Mouse (Mus musculus) neural tube, embryonic 12.5 days (tissue): ENCODE results near the gene Zkscan7. TPM values are rescaled to one million over a fixed set of nuclear protein-coding genes. Genes with fewer than 3 reads are reported as not detected.

Source experiments
- ATAC-seq: fragments of 200-750 bp; cut with Nextera tagmentation; 2 replicates; pipeline ENCODE4 v1.8.0; 2017; ENCODE audit warnings: low read depth, mild to moderate bottlenecking, moderate TSS enrichment, moderate library complexity; ENCODE audit not compliant: low FRiP score
- H3K27ac ChIP-seq: fragments of 300-500 bp; sonication (generic); 2 replicates; pipeline ENCODE4 v1.5.1; 2016
- H3K27me3 ChIP-seq: fragments of 300-500 bp; sonication (generic); replicated peaks from 2 replicates; pipeline ENCODE4 v1.6.1; 2016; ENCODE audit warnings: mild to moderate bottlenecking
- H3K36me3 ChIP-seq: fragments of 300-500 bp; sonication (generic); 2 replicates; pipeline ENCODE4 v1.6.1; 2016; ENCODE audit warnings: mild to moderate bottlenecking
- H3K4me1 ChIP-seq: fragments of 300-500 bp; sonication (generic); 2 replicates; pipeline ENCODE4 v1.6.1; 2016
- H3K4me2 ChIP-seq: fragments of 300-500 bp; sonication (generic); replicated peaks from 2 replicates; pipeline ENCODE4 v1.6.1; 2016; ENCODE audit warnings: mild to moderate bottlenecking
- H3K4me3 ChIP-seq: fragments of 300-500 bp; sonication (generic); 2 replicates; pipeline ENCODE4 v1.5.1; 2016
- H3K9ac ChIP-seq: fragments of 300-500 bp; sonication (generic); 2 replicates; pipeline ENCODE4 v1.6.1; 2016; ENCODE audit warnings: mild to moderate bottlenecking
- H3K9me3 ChIP-seq: fragments of 300-500 bp; sonication (generic); 2 replicates; pipeline ENCODE4 v1.6.1; 2016; ENCODE audit warnings: mild to moderate bottlenecking
- WGBS: fragments of 180-500 bp; shearing (Covaris S2); methylation state at CpG from one replicate; pipeline ENCODE4 v1.1.7; 2016; 5-methylcytosine and 5-hydroxymethylcytosine counted together
- polyA plus RNA-seq: library from polyadenylated mRNA; unstranded; fragments of >200 nt; fragmentation: Nextera tagmentation; extraction: Ambion mirVana; gene quantifications from 2 replicates; pipeline ENCODE4 v1.2.1, GENCODE M21; 2016

Gene Zkscan7
- polyA plus RNA-seq, 1 experiment from 2014 or later: 4.8 TPM

DNA sequence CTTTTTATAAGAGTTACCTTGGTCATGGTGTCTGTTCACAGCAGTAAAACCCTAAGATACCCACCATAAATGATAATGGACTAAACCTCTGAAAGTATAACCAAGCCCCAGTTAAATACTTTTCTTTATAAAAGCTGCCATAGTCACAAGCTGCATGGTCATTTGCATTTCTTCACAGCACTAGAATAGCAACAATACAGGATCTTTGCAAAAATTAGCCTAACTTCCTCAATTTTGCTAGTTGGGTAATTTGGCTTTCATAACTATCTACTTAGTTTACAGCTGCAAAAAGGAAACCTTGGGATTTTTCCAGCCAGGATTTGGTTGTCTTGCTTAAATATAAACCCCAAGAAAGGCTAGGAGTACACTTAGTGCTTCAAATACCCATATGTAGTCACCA is 24.7 kb upstream of the Zkscan7 start:
- H3K27me3 ChIP-seq: no peaks in the 10 kb centered on the region
- no peak for ATAC-seq
- H3K36me3 ChIP-seq: peaks cover 67% of the 10 kb centered on the region
- H3K9me3 ChIP-seq: peaks cover 20% of the 10 kb centered on the region
- no peak overlapping the region for H3K27ac ChIP-seq
- no peak overlapping the region for H3K4me3 ChIP-seq
- H3K9ac ChIP-seq: no peak overlapping the region
- peaks cover 13% of the 10 kb centered on the region for H3K4me1 ChIP-seq
- H3K4me2 ChIP-seq: no peak overlapping the region

GRCm38 (mm10) chr9:122863731-122864130 is 21.8 kb upstream of the Zkscan7 start:
- H3K9me3 ChIP-seq: peaks cover 30% of the 10 kb centered on the region
- peaks cover 13% of the 10 kb centered on the region for H3K4me1 ChIP-seq
- no peaks in the 10 kb centered on the region for H3K27me3 ChIP-seq
- H3K36me3 ChIP-seq: peaks cover 40% of the 10 kb centered on the region
- no peak for ATAC-seq
- H3K4me3 ChIP-seq: no peak overlapping the region
- 92% methylated on average over 2 of the region's 2 CpGs for WGBS
- H3K9ac ChIP-seq: no peak overlapping the region
- peak overlapping the region; percentile 72; the same call in 1 of the 2 replicates for H3K4me2 ChIP-seq
- no peak overlapping the region for H3K27ac ChIP-seq

DNA sequence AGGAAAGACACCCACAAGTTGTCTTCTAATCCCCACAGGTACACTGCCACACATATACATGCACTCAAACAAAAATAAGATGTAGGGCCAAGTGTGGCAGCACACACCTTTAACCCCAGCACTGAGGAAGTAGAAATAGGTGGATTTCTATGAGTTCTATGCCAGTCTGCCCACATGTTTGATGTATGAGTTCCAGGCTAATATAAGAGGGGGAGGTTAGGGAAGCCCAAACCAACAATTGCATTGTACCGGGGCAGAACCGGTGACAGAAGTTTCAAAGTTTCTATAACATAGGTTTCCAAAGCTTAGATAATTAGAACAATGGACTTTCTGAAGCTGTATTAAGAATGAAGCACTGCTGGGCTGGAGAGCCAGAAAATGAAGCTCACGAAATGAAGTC is 20.6 kb upstream of the Zkscan7 start:
- no peak for ATAC-seq
- Histone ChIP-seq H3K9ac (peak overlapping the region; percentile 86), H3K27ac (no peak overlapping the region), H3K4me1 (peaks cover 13% of the 10 kb centered on the region), H3K27me3 (no peaks in the 10 kb centered on the region), H3K4me3 (peak overlapping the region; percentile 82), H3K4me2 (peak overlapping the region; percentile 72), H3K9me3 (peaks cover 28% of the 10 kb centered on the region), H3K36me3 (peaks cover 30% of the 10 kb centered on the region)
- 63% methylated on average over 3 of the region's 3 CpGs for WGBS

GRCm38 (mm10) chr9:122865697-122866166 is 19.8 kb upstream of the Zkscan7 start, which contains the start of gene Zfp445:
Gene Zfp445 (minus strand): TSS chr9:122866006.
- Histone ChIP-seq H3K36me3 (peaks cover 21% of the 10 kb centered on the region), H3K9me3 (peaks cover 19% of the 10 kb centered on the region), H3K4me3 (peak within 1 kb of the TSS; percentile 82), H3K4me2 (peak within 1 kb of the TSS; percentile 72), H3K27ac (peak within 1 kb of the TSS; percentile 53), H3K4me1 (peaks cover 13% of the 10 kb centered on the region), H3K27me3 (no peaks in the 10 kb centered on the region), H3K9ac (peak within 1 kb of the TSS; percentile 86)
- ATAC-seq: peak; percentile 94
- 1% methylated on average over 34 of the region's 34 CpGs for WGBS

- H3K36me3 ChIP-seq: peaks cover 16% of the 10 kb centered on the region
- peaks cover 13% of the 10 kb centered on the region for H3K4me1 ChIP-seq
- H3K27ac ChIP-seq: no peak overlapping the region
- H3K9ac ChIP-seq: no peak overlapping the region
- H3K27me3 ChIP-seq: no peaks in the 10 kb centered on the region
- WGBS: 92% methylated on average over 4 of the region's 4 CpGs
- peak overlapping the region; percentile 72 for H3K4me2 ChIP-seq
- peak; percentile 39 for ATAC-seq
- peak overlapping the region; percentile 82; the same call in 1 of the 2 replicates for H3K4me3 ChIP-seq
- peaks cover 15% of the 10 kb centered on the region; the same call in 1 of the 2 replicates for H3K9me3 ChIP-seq
Observed at GRCm38 (mm10) chr9:122866192-122866591, 19.3 kb upstream of the Zkscan7 start.

- WGBS: 86% methylated on average over 4 of the region's 4 CpGs
- no peaks in the 10 kb centered on the region for H3K27me3 ChIP-seq
- H3K4me1 ChIP-seq: no peaks in the 10 kb centered on the region
- no peak overlapping the region for H3K4me3 ChIP-seq
- no peak overlapping the region for H3K27ac ChIP-seq
- H3K9ac ChIP-seq: no peak overlapping the region
- ATAC-seq: no peak
- no peaks in the 10 kb centered on the region for H3K9me3 ChIP-seq
- H3K36me3 ChIP-seq: no peaks in the 10 kb centered on the region; the same call in 1 of the 2 replicates
- no peak overlapping the region for H3K4me2 ChIP-seq
Observed at GRCm38 (mm10) chr9:122872595-122872994, 12.9 kb upstream of the Zkscan7 start.

DNA sequence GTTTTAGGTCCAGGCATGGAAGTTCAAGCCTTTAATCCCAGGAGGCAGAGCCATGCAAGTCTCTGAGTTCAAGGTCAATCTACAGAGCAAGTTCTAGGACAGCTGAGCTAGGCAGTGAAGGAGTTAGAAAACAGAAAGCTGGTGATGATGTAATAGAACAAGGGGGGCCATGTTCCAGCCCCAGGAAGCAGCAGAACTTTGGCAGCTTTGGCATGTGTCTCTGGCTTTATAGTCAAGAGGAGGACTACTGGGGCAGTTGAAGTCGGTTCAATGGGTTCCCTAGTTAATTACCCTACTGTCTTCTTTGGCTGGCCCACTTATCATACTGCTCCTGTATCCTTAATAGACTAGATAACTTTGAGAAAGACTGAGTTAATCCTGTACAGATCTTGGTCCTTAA is 10.8 kb upstream of the Zkscan7 start:
- no peak overlapping the region for H3K4me2 ChIP-seq
- no peaks in the 10 kb centered on the region for H3K4me1 ChIP-seq
- 76% methylated on average over 1 of the region's 1 CpGs for WGBS
- H3K9me3 ChIP-seq: no peaks in the 10 kb centered on the region
- ATAC-seq: no peak
- no peak overlapping the region for H3K4me3 ChIP-seq
- H3K36me3 ChIP-seq: no peaks in the 10 kb centered on the region; the same call in 1 of the 2 replicates
- no peak overlapping the region for H3K27ac ChIP-seq
- no peak overlapping the region for H3K9ac ChIP-seq
- no peaks in the 10 kb centered on the region for H3K27me3 ChIP-seq

DNA sequence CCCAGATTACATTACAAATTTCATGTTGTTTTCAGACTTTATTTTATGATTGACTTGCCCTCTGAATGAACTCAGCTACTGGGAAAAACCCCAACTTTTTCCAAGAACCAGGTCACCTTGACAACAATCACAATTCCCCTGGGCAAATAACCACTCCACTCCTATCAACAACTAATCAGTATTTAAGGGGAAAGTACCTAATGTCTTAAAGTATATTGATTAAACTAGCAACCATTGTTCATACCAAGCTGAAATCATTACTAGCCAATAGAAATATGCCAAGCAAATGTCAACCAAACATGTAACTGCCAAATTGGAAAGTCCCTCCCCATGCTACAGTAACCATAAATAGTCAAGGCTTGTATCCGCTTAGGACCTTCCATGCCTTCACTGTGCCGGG is 10.3 kb upstream of the Zkscan7 start:
- no peak overlapping the region for H3K27ac ChIP-seq
- H3K4me2 ChIP-seq: no peak overlapping the region
- ATAC-seq: no peak
- H3K9ac ChIP-seq: no peak overlapping the region
- WGBS: 86% methylated on average over 2 of the region's 2 CpGs
- H3K9me3 ChIP-seq: no peaks in the 10 kb centered on the region
- H3K4me3 ChIP-seq: no peak overlapping the region
- H3K4me1 ChIP-seq: no peaks in the 10 kb centered on the region
- no peaks in the 10 kb centered on the region; the same call in 1 of the 2 replicates for H3K36me3 ChIP-seq
- H3K27me3 ChIP-seq: no peaks in the 10 kb centered on the region

GRCm38 (mm10) chr9:122886372-122887179 is 1.1 kb downstream of the Zkscan7 start:
- Histone ChIP-seq H3K27me3 (no peaks in the 10 kb centered on the region; the same call in 1 of the 2 replicates), H3K9me3 (no peaks in the 10 kb centered on the region), H3K9ac (peak overlapping the region; percentile 60), H3K27ac (no peak overlapping the region), H3K36me3 (peaks cover 5% of the 10 kb centered on the region; the same call in 1 of the 2 replicates), H3K4me1 (peaks cover 11% of the 10 kb centered on the region; the same call in 1 of the 2 replicates), H3K4me2 (peak overlapping the region; percentile 69), H3K4me3 (peak overlapping the region; percentile 55)
- ATAC-seq: peak; percentile 83
- 7% methylated on average over 54 of the region's 54 CpGs for WGBS

- Histone ChIP-seq H3K9ac (no peak overlapping the region), H3K9me3 (peaks cover under 1% of the 10 kb centered on the region; the same call in 1 of the 2 replicates), H3K4me2 (no peak overlapping the region), H3K27me3 (no peaks in the 10 kb centered on the region), H3K4me1 (no peaks in the 10 kb centered on the region), H3K4me3 (no peak overlapping the region), H3K27ac (no peak overlapping the region), H3K36me3 (peaks cover under 1% of the 10 kb centered on the region; the same call in 1 of the 2 replicates)
- WGBS: 93% methylated on average over 2 of the region's 2 CpGs
- ATAC-seq: no peak
Observed at GRCm38 (mm10) chr9:122901047-122901446, 15.6 kb downstream of the Zkscan7 start.

- H3K9me3 ChIP-seq: no peaks in the 10 kb centered on the region
- H3K9ac ChIP-seq: peak overlapping the region; percentile 76
- H3K4me2 ChIP-seq: peak overlapping the region; percentile 74
- ATAC-seq: peak; percentile 100
- no peak overlapping the region for H3K27ac ChIP-seq
- 14% methylated on average over 32 of the region's 32 CpGs for WGBS
- H3K4me3 ChIP-seq: peak overlapping the region; percentile 54
- H3K36me3 ChIP-seq: peaks cover 11% of the 10 kb centered on the region
- no peaks in the 10 kb centered on the region for H3K4me1 ChIP-seq
- H3K27me3 ChIP-seq: no peaks in the 10 kb centered on the region
Observed at GRCm38 (mm10) chr9:122902717-122903535, 17.4 kb downstream of the Zkscan7 start.

DNA sequence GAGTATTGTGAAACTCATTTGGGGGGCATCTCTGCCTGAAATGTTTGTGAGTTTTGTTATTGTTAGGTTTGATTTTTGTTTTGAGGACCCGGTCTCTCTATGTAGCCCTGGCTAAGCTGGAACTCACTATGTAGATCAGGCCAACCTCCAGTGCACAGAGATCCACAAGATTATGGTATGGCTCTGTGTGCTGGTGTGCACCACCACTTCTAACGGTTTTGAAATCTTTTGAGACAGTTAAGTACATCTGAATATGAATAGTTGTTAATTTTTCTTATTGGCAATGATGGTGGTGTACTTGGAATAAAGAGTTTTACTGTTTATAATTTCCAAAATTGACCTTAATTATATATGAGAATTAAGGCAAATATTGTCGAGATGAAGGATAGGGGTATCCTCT is 37.0 kb downstream of the Zkscan7 start:
- peak overlapping the region; percentile 70 for H3K4me2 ChIP-seq

More for the DNA sequence above, 37.0 kb downstream of the Zkscan7 start:
- Histone ChIP-seq H3K36me3 (peaks cover 28% of the 10 kb centered on the region), H3K27me3 (no peaks in the 10 kb centered on the region), H3K4me3 (peak overlapping the region; percentile 84; the same call in 1 of the 2 replicates), H3K27ac (no peak overlapping the region), H3K4me1 (peaks cover 5% of the 10 kb centered on the region; the same call in 1 of the 2 replicates), H3K9ac (no peak overlapping the region), H3K9me3 (no peaks in the 10 kb centered on the region)
- 23% methylated on average over 3 of the region's 3 CpGs for WGBS
- peak; percentile 65; the same call in 1 of the 2 replicates for ATAC-seq
